Mouse (Mus musculus): ENCODE results near the gene Ublcp1. TPM values are rescaled to one million over a fixed set of nuclear protein-coding genes. Genes with fewer than 3 reads are reported as not detected.

Gene Ublcp1
- total RNA-seq (2023): 10 to 100 TPM; 16.7 to 18.9 TPM

DNA sequence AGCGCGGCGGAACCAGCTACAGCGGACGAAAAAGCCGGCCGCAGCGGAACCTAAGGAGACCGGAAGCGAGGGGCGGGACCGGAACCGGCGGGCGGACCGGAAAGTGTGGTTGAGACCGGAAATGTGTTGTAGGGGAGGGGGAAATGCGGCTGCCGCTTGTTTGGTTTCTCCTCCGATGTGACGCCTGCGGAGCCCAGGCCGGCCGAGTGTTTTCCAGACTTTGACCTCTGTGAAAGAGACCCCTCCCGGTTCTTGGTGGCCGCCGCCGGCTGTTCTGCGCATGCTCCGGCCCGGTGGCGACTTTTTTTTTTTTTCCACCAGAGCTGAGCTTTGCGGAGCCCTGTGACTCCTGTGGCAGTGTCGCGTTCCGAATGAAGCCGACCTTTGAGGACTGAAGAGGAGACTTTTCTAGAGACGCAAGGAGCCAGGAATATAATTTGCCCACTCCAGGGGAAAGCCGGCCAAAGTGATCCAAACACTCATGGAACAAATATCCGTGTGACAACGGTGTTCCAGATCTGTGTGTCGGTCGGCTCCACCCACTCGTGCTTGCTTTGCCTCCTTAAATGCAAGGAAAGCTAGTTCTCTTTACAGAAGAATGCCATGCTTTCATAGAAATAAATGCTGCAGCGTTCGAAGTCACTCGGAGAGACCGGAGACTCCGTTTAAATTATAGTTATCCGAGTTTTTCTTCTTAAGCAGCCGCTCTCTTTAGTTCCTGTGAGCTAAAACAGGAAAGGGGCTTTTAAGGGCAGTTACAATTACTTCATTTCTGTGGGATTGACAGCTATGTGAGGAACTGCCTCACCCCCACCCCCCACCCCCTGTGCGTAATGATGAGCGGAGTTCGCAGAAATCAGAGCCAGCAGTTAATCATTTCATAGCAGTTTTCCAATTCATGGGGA, at the start of gene Ublcp1:
Gene Ublcp1, minus strand, starts transcription at position 67 of the 905 bp plus-strand sequence.

GRCm38 (mm10) chr11:44518281-44519095, 48.2 kb upstream of the Ublcp1 start, which contains the start of gene Rnf145:
Rnf145 (plus strand) TSS chr11:44518964.

Other genes with a start within 250 kb of the Ublcp1 start
- not detected for gene Il12b, start 70.4 kb downstream of the Ublcp1 start, total RNA-seq (2023)
- gene Rnf145, start 48.5 kb upstream of the Ublcp1 start, total RNA-seq (2023): 100 to 1,000 TPM; 156 to 169 TPM
- gene Ebf1, start 146.8 kb upstream of the Ublcp1 start, total RNA-seq (2023): 1 to 10 TPM in 1 of 2 experiments, under 1 TPM in 1; 0.30 to 1.5 TPM

All from T-cell, adult 66 days (primary cell).